Mouse (Mus musculus): ENCODE measurements around the gene Oaz1. TPM values are rescaled to one million over a fixed set of nuclear protein-coding genes. Genes with fewer than 3 reads are reported as not detected.
A peak's percentile ranks its signal among the peaks of the same experiment; 100 is the strongest.

Gene Oaz1
- polyA plus RNA-seq, 1 experiment: 1,349 TPM

GRCm38 (mm10) chr10:80806341-80807056 lies 20.0 kb upstream of the Oaz1 start:
- peak; percentile 38 for TF ChIP-seq POLR2AphosphoS2 (IDR thresholded peaks at IDR 0.05; ENCODE audit: insufficient read length, low read depth)
- TF ChIP-seq TCF12 (IDR thresholded peaks at IDR 0.05; ENCODE audit: insufficient read depth, poor library complexity, severe bottlenecking): no peak
- Histone ChIP-seq H3K4me3 (no peak overlapping the region), H3K79me2 (ENCODE audit: control insufficient read depth, insufficient read depth) (peaks cover 3% of the 10 kb centered on the region), H3K36me3 (ENCODE audit: control insufficient read depth, insufficient read depth) (peaks cover 7% of the 10 kb centered on the region), H3ac (ENCODE audit: control insufficient read depth, insufficient read length) (no peak overlapping the region), H3K27me3 (ENCODE audit: control insufficient read depth, insufficient read depth, insufficient read length) (no peaks in the 10 kb centered on the region), H3K4me2 (ENCODE audit: low read depth) (no peak overlapping the region)

GRCm38 (mm10) chr10:80807057-80807627 lies 19.3 kb upstream of the Oaz1 start:
- Histone ChIP-seq H3K27me3 (ENCODE audit: control insufficient read depth, insufficient read depth, insufficient read length) (no peaks in the 10 kb centered on the region), H3K4me2 (ENCODE audit: low read depth) (no peak overlapping the region), H3K79me2 (ENCODE audit: control insufficient read depth, insufficient read depth) (no peaks in the 10 kb centered on the region), H3ac (ENCODE audit: control insufficient read depth, insufficient read length) (no peak overlapping the region), H3K4me3 (no peak overlapping the region), H3K36me3 (ENCODE audit: control insufficient read depth, insufficient read depth) (peaks cover 3% of the 10 kb centered on the region)
- TF ChIP-seq TCF12 (IDR thresholded peaks at IDR 0.05; ENCODE audit: insufficient read depth, poor library complexity, severe bottlenecking) (no peak), MAX (IDR thresholded peaks at IDR 0.05; ENCODE audit: low read depth) (no peak), SRF (IDR thresholded peaks at IDR 0.05; ENCODE audit: control insufficient read depth, insufficient read length, low read depth) (no peak), POLR2AphosphoS2 (IDR thresholded peaks at IDR 0.05; ENCODE audit: insufficient read length, low read depth) (peak; percentile 88), POLR2A (IDR thresholded peaks at IDR 0.05; ENCODE audit: insufficient read length, low read depth) (peak; percentile 45), USF1 (IDR thresholded peaks at IDR 0.05; ENCODE audit: low read depth) (no peak), MYOG (IDR thresholded peaks at IDR 0.05; ENCODE audit: control insufficient read depth in 1 of 3, insufficient read depth in 1 of 3, insufficient read length in 2 of 3, low read depth in 2 of 3) (no peak), MYOD1 (IDR thresholded peaks at IDR 0.05; ENCODE audit: control insufficient read depth in 1 of 3, insufficient read length in 2 of 3, low read depth in 2 of 3) (no peak)

GRCm38 (mm10) chr10:80808099-80808984 lies 18.1 kb upstream of the Oaz1 start:
- Histone ChIP-seq H3K27me3 (ENCODE audit: control insufficient read depth, insufficient read depth, insufficient read length) (no peaks in the 10 kb centered on the region), H3K4me2 (ENCODE audit: low read depth) (no peak overlapping the region), H3K36me3 (ENCODE audit: control insufficient read depth, insufficient read depth) (no peaks in the 10 kb centered on the region), H3ac (ENCODE audit: control insufficient read depth, insufficient read length) (no peak overlapping the region), H3K4me3 (no peak overlapping the region), H3K79me2 (ENCODE audit: control insufficient read depth, insufficient read depth) (no peaks in the 10 kb centered on the region)
- TF ChIP-seq CEBPB (IDR thresholded peaks at IDR 0.05; ENCODE audit: insufficient read depth, poor library complexity, severe bottlenecking): no peak
- TF ChIP-seq POLR2AphosphoS2 (IDR thresholded peaks at IDR 0.05; ENCODE audit: insufficient read length, low read depth): peak; percentile 77
- TF ChIP-seq MYOD1 (IDR thresholded peaks at IDR 0.05; ENCODE audit: control insufficient read depth in 1 of 3, insufficient read length in 2 of 3, low read depth in 2 of 3): peak in 1 of 3 experiments; percentile 28
- no peak for TF ChIP-seq MYOG (IDR thresholded peaks at IDR 0.05; ENCODE audit: control insufficient read depth in 1 of 3, insufficient read depth in 1 of 3, insufficient read length in 2 of 3, low read depth in 2 of 3)

GRCm38 (mm10) chr10:80808985-80809632 lies 17.3 kb upstream of the Oaz1 start:
- Histone ChIP-seq H3K4me2 (ENCODE audit: low read depth) (no peak overlapping the region), H3ac (ENCODE audit: control insufficient read depth, insufficient read length) (no peak overlapping the region), H3K79me2 (ENCODE audit: control insufficient read depth, insufficient read depth) (no peaks in the 10 kb centered on the region), H3K27me3 (ENCODE audit: control insufficient read depth, insufficient read depth, insufficient read length) (no peaks in the 10 kb centered on the region), H3K4me3 (no peak overlapping the region), H3K36me3 (ENCODE audit: control insufficient read depth, insufficient read depth) (no peaks in the 10 kb centered on the region)
- TF ChIP-seq CEBPB (IDR thresholded peaks at IDR 0.05; ENCODE audit: insufficient read depth, poor library complexity, severe bottlenecking): no peak
- peak; percentile 6 for TF ChIP-seq POLR2AphosphoS2 (IDR thresholded peaks at IDR 0.05; ENCODE audit: insufficient read length, low read depth)

GRCm38 (mm10) chr10:80810084-80810483 lies 16.4 kb upstream of the Oaz1 start:
- Histone ChIP-seq H3K79me2 (ENCODE audit: control insufficient read depth, insufficient read depth) (no peaks in the 10 kb centered on the region), H3K27me3 (ENCODE audit: control insufficient read depth, insufficient read depth, insufficient read length) (no peaks in the 10 kb centered on the region), H3ac (ENCODE audit: control insufficient read depth, insufficient read length) (no peak overlapping the region), H3K36me3 (ENCODE audit: control insufficient read depth, insufficient read depth) (no peaks in the 10 kb centered on the region), H3K4me3 (no peak overlapping the region), H3K4me2 (ENCODE audit: low read depth) (no peak overlapping the region)
- TF ChIP-seq USF1 (IDR thresholded peaks at IDR 0.05; ENCODE audit: low read depth) (no peak), MYOG (IDR thresholded peaks at IDR 0.05; ENCODE audit: control insufficient read depth in 1 of 3, insufficient read depth in 1 of 3, insufficient read length in 2 of 3, low read depth in 2 of 3) (no peak), E2F4 (IDR thresholded peaks at IDR 0.05; ENCODE audit: insufficient read depth) (no peak), SRF (IDR thresholded peaks at IDR 0.05; ENCODE audit: control insufficient read depth, insufficient read length, low read depth) (no peak), MAX (IDR thresholded peaks at IDR 0.05; ENCODE audit: low read depth) (no peak), CEBPB (IDR thresholded peaks at IDR 0.05; ENCODE audit: insufficient read depth, poor library complexity, severe bottlenecking) (no peak), MYOD1 (IDR thresholded peaks at IDR 0.05; ENCODE audit: control insufficient read depth in 1 of 3, insufficient read length in 2 of 3, low read depth in 2 of 3) (no peak), POLR2AphosphoS2 (IDR thresholded peaks at IDR 0.05; ENCODE audit: insufficient read length, low read depth) (no peak), POLR2A (IDR thresholded peaks at IDR 0.05; ENCODE audit: insufficient read length, low read depth) (no peak), TCF12 (IDR thresholded peaks at IDR 0.05; ENCODE audit: insufficient read depth, poor library complexity, severe bottlenecking) (no peak), TCF3 (IDR thresholded peaks at IDR 0.05; ENCODE audit: insufficient read length, low read depth) (no peak), REST (IDR thresholded peaks at IDR 0.05; ENCODE audit: insufficient read depth, insufficient read length) (no peak)

Data from myocyte (in vitro differentiated cells).